Mouse (Mus musculus) liver, adult 2 months (tissue): ENCODE results near the gene Psmg3. TPM values are rescaled to one million over a fixed set of nuclear protein-coding genes. Genes with fewer than 3 reads are reported as not detected.

Experiments used
- DNase-seq: peaks from one replicate; pipeline ENCODE4 v3.0.0-alpha.2; 2011; ENCODE audit warnings: low read depth, low spot score; ENCODE audit errors: extremely low read depth
- H3K27ac ChIP-seq: fragments of 200-500 bp; replicated peaks from 2 replicates; pipeline ENCODE4 v1.5.1; 2012; ENCODE audit warnings: low read depth, mild to moderate bottlenecking, control low read depth, inconsistent platforms, low read length; ENCODE audit not compliant: insufficient read depth
- H3K27me3 ChIP-seq: fragments of 200-500 bp; 2 replicates; pipeline ENCODE4 v1.6.1; 2012; ENCODE audit warnings: mild to moderate bottlenecking, moderate library complexity, low read length, inconsistent platforms; ENCODE audit not compliant: control insufficient read depth, insufficient read depth
- H3K36me3 ChIP-seq: fragments of 200-500 bp; 2 replicates; pipeline ENCODE4 v1.6.1; 2012; ENCODE audit warnings: low read length, inconsistent platforms; ENCODE audit not compliant: control insufficient read depth, insufficient read depth
- H3K4me1 ChIP-seq: fragments of 200-500 bp; 2 replicates; pipeline ENCODE4 v1.6.1; 2011; ENCODE audit warnings: low read length; ENCODE audit not compliant: control insufficient read depth, insufficient read depth
- H3K4me3 ChIP-seq: fragments of 200-500 bp; 2 replicates; pipeline ENCODE4 v1.5.1; 2011; ENCODE audit warnings: low read depth, mild to moderate bottlenecking, control low read depth, low read length, moderate library complexity; ENCODE audit not compliant: insufficient read depth
- H3K79me2 ChIP-seq: fragments of 200-500 bp; 2 replicates; pipeline ENCODE4 v1.6.1; 2012; ENCODE audit warnings: inconsistent platforms, mild to moderate bottlenecking, low read length, moderate library complexity; ENCODE audit not compliant: control insufficient read depth, insufficient read depth
- H3K9ac ChIP-seq: fragments of 200-500 bp; 2 replicates; pipeline ENCODE4 v1.6.1; 2012; ENCODE audit warnings: low read depth, mild to moderate bottlenecking, control low read depth, inconsistent platforms, low read length
- CTCF ChIP-seq: fragments of 200-500 bp; IDR thresholded peaks from 2 replicates; pipeline ENCODE4 v1.5.1; 2011; ENCODE audit warnings: low read depth, low read length, control low read depth
- POLR2A ChIP-seq: fragments of 200-500 bp; IDR thresholded peaks from 2 replicates; pipeline ENCODE4 v1.6.1; 2011; ENCODE audit warnings: low read length, control low read depth; ENCODE audit not compliant: insufficient read depth; ENCODE audit errors: extremely low read depth
- WGBS: fragments of 180-500 bp; shearing (Covaris S2); methylation state at CpG from one replicate; pipeline ENCODE4 v1.1.7; 2018; 5-methylcytosine and 5-hydroxymethylcytosine counted together
- polyA plus RNA-seq: library from polyadenylated mRNA; depleted of rRNA; stranded (reverse); fragments of >200 nt; gene quantifications from 2 replicates; pipeline ENCODE4 v1.2.3, GENCODE M21; 2012
- total RNA-seq: library from RNA; depleted of rRNA; stranded (reverse); fragments of >200 nt; gene quantifications from 2 replicates; pipeline ENCODE4 v1.2.3, GENCODE M21; 2014

Gene Psmg3
- total and polyA plus RNA-seq, 2 experiments: 11.1 to 28.8 TPM

GRCm38 (mm10) chr5:139796900-139797299 is 29.8 kb downstream of the Psmg3 start:
- peaks cover 27% of the 10 kb centered on the region for H3K4me1 ChIP-seq
- peak overlapping the region; percentile 43 for H3K9ac ChIP-seq
- no peaks in the 10 kb centered on the region for H3K27me3 ChIP-seq
- peak; percentile 51 for DNase-seq
- TF ChIP-seq POLR2A (no peak), CTCF (no peak)
- H3K36me3 ChIP-seq: 0 out of 2 replicates have a peak, but pooled peaks cover 1% of the 10 kb centered on the region
- H3K4me3 ChIP-seq: peak overlapping the region; percentile 21
- peaks cover 43% of the 10 kb centered on the region for H3K79me2 ChIP-seq
- H3K27ac ChIP-seq: peak overlapping the region; percentile 69
- WGBS: 30% methylated on average over 13 of the region's 13 CpGs

GRCm38 (mm10) chr5:139796001-139796620 is 30.6 kb downstream of the Psmg3 start:
- no peak overlapping the region for H3K9ac ChIP-seq
- peak overlapping the region; percentile 69; the same call in 1 of the 2 replicates for H3K27ac ChIP-seq
- 0 out of 2 replicates have a peak, but pooled peaks cover 1% of the 10 kb centered on the region for H3K36me3 ChIP-seq
- H3K4me3 ChIP-seq: no peak overlapping the region
- H3K79me2 ChIP-seq: peaks cover 46% of the 10 kb centered on the region
- H3K27me3 ChIP-seq: no peaks in the 10 kb centered on the region
- DNase-seq: no peak
- peaks cover 27% of the 10 kb centered on the region for H3K4me1 ChIP-seq
- TF ChIP-seq CTCF (no peak), POLR2A (no peak)
- 47% methylated on average over 9 of the region's 9 CpGs for WGBS

GRCm38 (mm10) chr5:139794938-139795337 is 31.7 kb downstream of the Psmg3 start:
- H3K27me3 ChIP-seq: no peaks in the 10 kb centered on the region
- H3K79me2 ChIP-seq: peaks cover 46% of the 10 kb centered on the region
- no peaks in the 10 kb centered on the region for H3K36me3 ChIP-seq
- peaks cover 30% of the 10 kb centered on the region for H3K4me1 ChIP-seq
- TF ChIP-seq POLR2A: no peak
- TF ChIP-seq CTCF: no peak
- H3K4me3 ChIP-seq: no peak overlapping the region
- no peak overlapping the region for H3K9ac ChIP-seq
- WGBS: 60% methylated on average over 10 of the region's 10 CpGs
- no peak for DNase-seq
- H3K27ac ChIP-seq: no peak overlapping the region

GRCm38 (mm10) chr5:139794137-139794536 is 32.5 kb downstream of the Psmg3 start:
- Histone ChIP-seq H3K27ac (peak overlapping the region; percentile 79), H3K27me3 (no peaks in the 10 kb centered on the region), H3K9ac (no peak overlapping the region), H3K4me1 (peaks cover 30% of the 10 kb centered on the region), H3K36me3 (no peaks in the 10 kb centered on the region), H3K79me2 (peaks cover 46% of the 10 kb centered on the region), H3K4me3 (no peak overlapping the region)
- no peak for DNase-seq
- WGBS: 84% methylated on average over 5 of the region's 5 CpGs
- no peak for TF ChIP-seq POLR2A

GRCm38 (mm10) chr5:139793338-139794089 is 33.2 kb downstream of the Psmg3 start:
- 16% methylated on average over 11 of the region's 11 CpGs for WGBS
- peaks cover 30% of the 10 kb centered on the region for H3K4me1 ChIP-seq
- DNase-seq: peak; percentile 74

More at GRCm38 (mm10) chr5:139793338-139794089, 33.2 kb downstream of the Psmg3 start:
- TF ChIP-seq POLR2A (no peak), CTCF (no peak)
- no peak overlapping the region; the same call in 1 of the 2 replicates for H3K4me3 ChIP-seq
- peak overlapping the region; percentile 79 for H3K27ac ChIP-seq
- H3K27me3 ChIP-seq: no peaks in the 10 kb centered on the region
- H3K36me3 ChIP-seq: no peaks in the 10 kb centered on the region
- peaks cover 46% of the 10 kb centered on the region for H3K79me2 ChIP-seq
- H3K9ac ChIP-seq: peak overlapping the region; percentile 57
